Comparison of ENCODE assay signal across 12 mouse cellular contexts in the genomic region with DNA sequence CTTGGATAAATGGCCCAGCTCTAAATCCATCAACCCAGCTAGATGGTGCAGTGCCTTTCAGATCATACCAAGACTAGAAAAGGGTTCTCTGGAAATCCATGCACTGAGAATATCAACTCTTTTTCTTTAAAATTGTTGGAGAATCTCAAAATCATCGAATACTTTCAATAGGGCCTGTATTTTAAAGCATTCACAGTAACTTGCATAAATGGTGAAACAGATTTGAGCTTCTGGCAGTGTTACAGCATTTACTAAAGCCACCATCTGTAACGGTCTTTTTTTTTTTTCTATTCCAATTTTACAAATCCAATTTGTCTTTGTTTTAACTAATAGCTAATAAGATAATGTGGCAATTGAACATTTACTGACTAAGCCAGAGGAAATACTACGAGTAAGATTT.
"Had no signal": no experiment of that assay in that cellular context is flagged by ENCODE, and none has a peak within 500 bp of the region (broad histone marks: within the 10 kb centered on the region; RNA-seq: fewer than 3 reads in every experiment).

No protein-coding gene starts in this region.

- H3K27ac ChIP-seq: limb, embryonic 12.5 days; liver, embryonic 13.5 days; midbrain, embryonic 13.5 days; neural tube, embryonic 12.5 days; stomach, embryonic 15.5 days had no signal

- H3K4me1 ChIP-seq: limb, embryonic 12.5 days; liver, embryonic 13.5 days; stomach, embryonic 15.5 days had no signal

- H3K27me3 ChIP-seq: limb, embryonic 12.5 days; liver, embryonic 13.5 days; midbrain, embryonic 13.5 days; neural tube, embryonic 12.5 days; stomach, embryonic 15.5 days had no signal

- H3K9ac ChIP-seq: limb, embryonic 12.5 days; liver, embryonic 13.5 days; liver, postnatal 0 days; midbrain, embryonic 13.5 days; neural tube, embryonic 12.5 days; stomach, embryonic 15.5 days had no signal

- DNase-seq: kidney, postnatal 14 days; liver; liver, embryonic 13.5 days; liver, postnatal 0 days; right cerebral cortex, postnatal 14 days; thymus, adult 2 months; thymus, postnatal 25 days had no signal

- H3K4me2 ChIP-seq: limb, embryonic 12.5 days; liver, embryonic 13.5 days; midbrain, embryonic 13.5 days; neural tube, embryonic 12.5 days; stomach, embryonic 15.5 days had no signal

- H3K4me3 ChIP-seq: limb, embryonic 12.5 days; liver, embryonic 13.5 days; midbrain, embryonic 13.5 days; myocyte; neural tube, embryonic 12.5 days; stomach, embryonic 15.5 days had no signal

- H3K9me3 ChIP-seq: limb, embryonic 12.5 days; liver, embryonic 13.5 days; midbrain, embryonic 13.5 days; neural tube, embryonic 12.5 days; stomach, embryonic 15.5 days had no signal

- H3K36me3 ChIP-seq: limb, embryonic 12.5 days; liver, embryonic 13.5 days; neural tube, embryonic 12.5 days; stomach, embryonic 15.5 days had no signal

- ATAC-seq: liver, postnatal 0 days; midbrain, embryonic 13.5 days had no signal
